Mouse (Mus musculus) embryo, embryonic 9.5 days (tissue): Measurements from ENCODE around the gene Rac1.

Experiments
- DNase-seq: peaks from one replicate; pipeline ENCODE4 v3.0.0-alpha.2; 2017; ENCODE audit errors: extremely low spot score

Rac1 gene

DNA sequence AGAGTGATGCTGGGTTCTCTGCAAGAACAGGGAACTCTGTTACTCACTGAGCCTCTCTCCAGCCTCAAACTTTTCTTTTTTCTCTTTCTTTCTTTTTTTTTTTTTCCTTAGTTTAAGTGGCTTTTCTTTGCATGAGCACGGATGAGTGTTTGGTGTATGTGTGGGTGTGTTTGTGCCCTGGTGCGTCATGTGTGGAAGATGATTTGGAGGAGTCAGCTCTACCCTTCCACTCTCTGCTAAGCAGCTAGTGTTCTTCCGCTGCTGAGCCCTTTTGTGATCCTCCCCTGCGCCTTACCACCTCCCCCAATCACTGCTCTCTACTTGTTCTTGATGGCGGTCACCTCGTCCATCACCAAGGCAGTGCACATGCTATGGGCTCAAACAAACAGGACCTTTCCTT lies 32.1 kb downstream of the Rac1 start:
- no peak for DNase-seq

GRCm38 (mm10) chr5:143493163-143493562 lies 34.7 kb downstream of the Rac1 start:
- DNase-seq: no peak

DNA sequence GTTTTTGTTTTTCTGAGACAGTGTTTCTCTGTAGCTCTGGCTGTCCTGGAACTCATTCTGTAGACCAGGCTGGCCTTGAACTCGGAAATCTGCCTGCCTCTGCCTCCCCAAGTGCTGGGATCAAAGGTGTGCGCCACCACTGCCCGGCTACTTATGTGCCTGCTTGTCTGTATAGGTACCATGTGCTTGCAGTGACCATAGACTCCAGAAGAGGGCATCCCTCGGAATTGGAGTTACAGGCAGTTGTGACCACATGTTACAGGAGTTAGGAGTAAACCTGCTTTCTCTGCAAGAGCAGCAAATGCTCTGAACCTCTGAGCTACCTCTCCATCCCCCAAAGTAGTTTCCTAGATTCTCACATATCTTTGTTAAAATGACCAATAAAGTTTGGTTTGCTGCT lies 36.1 kb downstream of the Rac1 start:
- DNase-seq: no peak

GRCm38 (mm10) chr5:143489749-143490342 lies 38.0 kb downstream of the Rac1 start:
- DNase-seq: no peak

GRCm38 (mm10) chr5:143487998-143488397 lies 39.8 kb downstream of the Rac1 start:
- no peak for DNase-seq

DNA sequence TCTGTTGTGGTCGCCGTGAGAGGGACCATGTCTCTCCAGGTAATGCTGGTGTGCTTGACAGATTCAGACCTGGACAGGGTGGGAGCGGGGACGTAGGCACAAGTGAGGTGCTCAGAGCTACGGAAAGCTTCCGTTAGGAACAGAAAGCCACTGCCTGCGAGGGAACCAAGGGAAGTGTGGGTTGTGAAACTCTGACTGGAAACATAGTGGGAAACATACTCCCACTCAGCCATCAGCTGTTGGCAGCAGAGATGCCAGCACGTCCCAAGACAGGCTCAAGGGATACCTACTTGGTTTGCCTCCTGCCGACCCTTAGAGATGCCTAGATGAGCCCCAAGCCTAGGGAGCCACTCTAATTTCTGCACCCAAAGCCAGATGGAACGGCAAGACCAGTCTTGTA lies 40.6 kb downstream of the Rac1 start:
- DNase-seq: no peak

GRCm38 (mm10) chr5:143484955-143485354 lies 42.9 kb downstream of the Rac1 start:
- no peak for DNase-seq

GRCm38 (mm10) chr5:143477901-143478300 lies 49.9 kb downstream of the Rac1 start:
- DNase-seq: no peak

DNA sequence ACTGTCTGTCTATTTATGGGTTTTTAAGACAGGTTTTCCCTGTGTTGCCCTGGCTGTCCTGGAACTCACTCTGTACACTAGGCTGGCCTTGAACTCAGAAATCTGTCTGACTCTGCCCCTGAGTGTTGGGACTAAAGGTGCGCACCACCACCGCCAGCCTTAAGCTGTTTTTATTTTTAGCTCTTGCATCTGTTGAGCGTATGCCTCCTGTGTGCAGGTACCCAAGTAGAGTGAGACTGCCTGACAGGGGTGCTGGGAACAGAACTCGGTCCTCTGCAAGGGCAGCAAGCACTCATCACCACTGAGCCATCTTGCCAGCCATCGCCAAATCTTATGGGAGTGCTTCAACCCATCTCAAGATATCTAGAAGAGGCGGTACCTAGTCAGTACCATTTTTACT lies 51.8 kb downstream of the Rac1 start:
- no peak for DNase-seq

GRCm38 (mm10) chr5:143475153-143475844 lies 52.5 kb downstream of the Rac1 start:
- no peak for DNase-seq

GRCm38 (mm10) chr5:143471953-143472618 lies 55.8 kb downstream of the Rac1 start:
- DNase-seq: no peak

DNA sequence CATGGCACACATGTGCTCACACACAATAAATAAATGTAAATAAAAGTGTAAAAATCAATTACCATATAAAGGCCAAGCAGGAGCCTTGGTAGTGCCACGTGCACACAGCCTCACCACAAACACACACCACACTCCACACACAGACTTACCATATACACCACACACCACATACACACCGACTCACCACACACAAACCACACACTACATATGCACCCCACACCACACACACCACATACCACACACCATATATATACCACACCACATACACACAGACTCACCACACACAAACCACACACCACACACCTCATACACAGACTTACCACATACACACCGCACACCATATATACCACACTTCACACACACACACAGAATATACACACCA lies 56.7 kb downstream of the Rac1 start:
- no peak for DNase-seq

DNA sequence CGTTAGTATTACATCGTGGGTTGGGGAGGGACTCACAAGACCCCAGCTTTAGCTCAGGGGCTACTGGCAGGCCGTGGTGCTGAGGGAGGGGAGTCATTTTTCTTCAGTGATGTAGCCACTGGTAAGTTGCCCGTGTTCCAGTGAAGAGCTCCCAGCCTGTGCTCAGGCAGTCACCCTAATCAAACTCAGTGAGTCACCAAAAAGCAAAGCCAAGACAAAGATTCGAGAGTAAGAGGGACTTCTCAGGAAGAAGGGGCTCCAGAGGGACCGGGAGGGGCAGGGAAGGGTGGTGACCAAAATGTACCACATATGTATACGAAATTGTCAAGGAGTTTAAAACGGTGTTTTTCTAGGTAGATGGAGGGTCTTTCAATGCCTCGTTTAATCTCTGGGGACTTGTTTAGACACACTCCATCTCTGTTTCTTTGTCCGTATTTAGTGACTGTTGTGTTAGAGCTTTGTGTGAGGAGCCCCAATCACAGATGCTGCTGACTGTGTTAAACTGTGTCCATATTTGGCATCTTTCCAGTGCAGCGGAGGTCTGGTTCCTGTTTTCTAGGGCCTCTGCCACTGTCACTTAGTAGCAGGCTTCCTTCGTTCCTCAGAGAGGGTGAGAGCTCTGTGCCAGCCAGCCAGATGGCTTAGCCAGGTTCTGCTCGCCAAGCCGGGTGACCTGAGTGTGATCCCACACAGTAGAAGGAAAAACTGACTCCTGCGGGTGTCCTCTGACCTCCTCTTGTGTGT lies 57.2 kb downstream of the Rac1 start:
- no peak for DNase-seq

- DNase-seq: no peak
These were observed 58.2 kb downstream of the Rac1 start for GRCm38 (mm10) chr5:143469628-143470027.

DNA sequence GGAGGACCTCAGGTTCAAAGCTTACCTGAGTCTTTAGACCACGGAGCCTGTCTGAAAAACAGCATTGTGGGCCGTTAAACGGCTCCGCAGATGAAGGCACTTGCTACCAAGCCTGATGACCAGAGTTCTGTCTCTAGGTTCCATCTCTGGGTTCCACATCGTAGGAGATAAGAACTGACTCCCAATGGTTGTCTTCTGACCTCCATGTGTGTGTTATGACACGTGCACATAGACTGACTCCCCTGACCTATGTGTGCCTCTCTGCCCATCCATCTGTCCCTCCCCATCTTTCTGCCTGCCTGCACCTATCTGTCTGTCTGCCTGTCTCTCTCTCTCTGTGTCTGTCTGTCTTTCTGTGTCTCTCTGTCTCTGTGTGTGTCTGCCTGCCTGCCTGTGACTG lies 59.9 kb downstream of the Rac1 start:
- DNase-seq: no peak

GRCm38 (mm10) chr5:143466891-143467669 lies 60.8 kb downstream of the Rac1 start:
- no peak for DNase-seq

GRCm38 (mm10) chr5:143465156-143466085 lies 62.4 kb downstream of the Rac1 start:
- DNase-seq: no peak

- no peak for DNase-seq
These were observed 63.1 kb downstream of the Rac1 start for GRCm38 (mm10) chr5:143464757-143465118.

- peak; percentile 87 for DNase-seq
These were observed 63.6 kb downstream of the Rac1 start, which contains the start of gene Daglb for GRCm38 (mm10) chr5:143464100-143464756. TSS of gene Daglb (plus strand) at chr5:143464584.

DNA sequence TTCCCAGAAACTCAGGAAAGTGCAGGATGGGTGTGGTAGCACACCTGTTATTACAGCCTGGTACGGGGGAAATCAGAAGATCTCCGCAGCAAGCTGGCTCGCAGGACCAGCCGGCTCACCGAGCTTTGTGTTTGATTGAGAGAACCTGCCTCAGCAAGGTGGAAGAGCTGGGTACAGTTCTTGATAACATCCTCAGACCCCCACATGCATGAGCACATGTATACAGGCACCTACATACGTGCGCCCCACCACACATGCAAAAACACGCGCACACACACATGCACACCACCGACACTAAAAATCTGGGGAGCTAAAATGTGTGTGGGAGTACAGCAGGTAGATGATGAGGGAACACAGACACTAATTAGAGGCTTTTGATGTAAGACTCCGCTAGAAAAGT lies 64.2 kb downstream of the Rac1 start:
- no peak for DNase-seq
